ENCODE assay signal across 8 mouse cellular contexts in the genomic region with DNA sequence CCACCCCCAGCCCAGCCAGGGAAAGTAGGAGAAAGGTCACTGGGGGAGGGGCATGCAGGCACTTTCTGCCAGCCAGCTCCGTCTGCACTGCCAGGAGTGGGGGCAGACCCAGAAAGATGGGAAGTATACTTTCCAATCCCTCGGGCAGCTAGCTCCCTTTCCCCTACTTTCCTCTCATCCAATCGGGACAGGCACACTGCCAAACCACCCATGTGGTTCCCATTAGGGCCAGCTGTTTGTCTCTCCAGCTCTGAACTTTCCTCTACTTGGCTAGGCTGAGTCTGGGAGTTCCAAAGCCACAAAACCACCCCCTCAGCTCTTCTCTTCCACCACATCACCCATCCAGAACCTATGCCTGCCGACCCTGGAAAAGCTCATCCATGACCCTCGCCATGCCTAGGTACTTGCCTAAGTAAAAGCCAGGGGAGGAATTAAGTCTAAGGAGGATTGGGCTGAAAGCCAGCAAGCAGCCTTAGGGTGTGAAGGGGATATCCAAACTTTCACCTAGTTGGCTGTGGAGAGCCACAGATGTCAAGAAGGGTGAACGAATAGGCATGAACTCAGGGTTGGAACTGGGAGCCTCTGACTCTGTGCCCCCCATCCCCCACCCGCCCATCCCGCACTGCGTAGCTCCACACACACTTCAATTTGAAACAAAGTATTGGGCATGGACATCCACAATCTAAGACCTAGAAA. TPM values are rescaled to one million over a fixed set of nuclear protein-coding genes. Genes with fewer than 3 reads are reported as not detected.
A peak's percentile ranks its signal among the peaks of the same experiment; 100 is the strongest.
DNase-seq lines count a peak whose midpoint lies in the region; ATAC-seq and TF ChIP-seq lines count a peak whose summit lies in the region.

No protein-coding gene starts in this region.

- peak overlapping the region; percentile 87 for H3K27ac ChIP-seq in forebrain, embryonic 10.5 days
- peak overlapping the region; percentile 90 for H3K27ac ChIP-seq in heart, embryonic 13.5 days (replicated peaks)
- peak overlapping the region; percentile 82 for H3K27ac ChIP-seq in kidney, postnatal 0 days
- H3K27ac ChIP-seq in limb, embryonic 14.5 days (replicated peaks; ENCODE audit: low read depth, low read length), result peak overlapping the region; percentile 90
- no peak overlapping the region for H3K27ac ChIP-seq in neural tube, embryonic 12.5 days

- peak overlapping the region; percentile 37 for H3K9ac ChIP-seq in heart, embryonic 13.5 days
- 0 out of 2 replicates have a peak overlapping the region, but pooled peaks have one; percentile 28 for H3K9ac ChIP-seq in kidney, postnatal 0 days (ENCODE audit: low read depth, low read length)
- H3K9ac ChIP-seq in limb, embryonic 14.5 days (ENCODE audit: low read depth, low read length, severe bottlenecking), result peak overlapping the region; percentile 63
- no peak overlapping the region for H3K9ac ChIP-seq in neural tube, embryonic 12.5 days

- H3K4me3 ChIP-seq in forebrain, embryonic 10.5 days, result peak overlapping the region; percentile 62
- H3K4me3 ChIP-seq in heart, embryonic 13.5 days, result peak overlapping the region; percentile 54
- H3K4me3 ChIP-seq in kidney, postnatal 0 days (replicated peaks; ENCODE audit: low read depth, low read length), result no peak overlapping the region; the same call in 1 of the 2 replicates
- H3K4me3 ChIP-seq in limb, embryonic 14.5 days (replicated peaks; ENCODE audit: low read length), result peak overlapping the region; percentile 51
- H3K4me3 ChIP-seq in neural tube, embryonic 12.5 days, result no peak overlapping the region

- 52% methylated on average over 9 of the region's 9 CpGs for WGBS in forebrain, embryonic 10.5 days
- 36% methylated on average over 9 of the region's 9 CpGs for WGBS in heart, embryonic 13.5 days
- WGBS in kidney, postnatal 0 days, result 37% methylated on average over 9 of the region's 9 CpGs
- 15% methylated on average over 9 of the region's 9 CpGs for WGBS in limb, embryonic 14.5 days
- 64% methylated on average over 9 of the region's 9 CpGs for WGBS in neural tube, embryonic 12.5 days

- H3K4me1 ChIP-seq in forebrain, embryonic 10.5 days, result peaks cover 45% of the 10 kb centered on the region
- H3K4me1 ChIP-seq in heart, embryonic 13.5 days, result peaks cover 64% of the 10 kb centered on the region
- peaks cover 42% of the 10 kb centered on the region for H3K4me1 ChIP-seq in kidney, postnatal 0 days (replicated peaks; ENCODE audit: insufficient read depth, low read length)
- peaks cover 47% of the 10 kb centered on the region for H3K4me1 ChIP-seq in limb, embryonic 14.5 days (ENCODE audit: control insufficient read depth, insufficient read depth, low read length)
- peaks cover 17% of the 10 kb centered on the region for H3K4me1 ChIP-seq in neural tube, embryonic 12.5 days

- no peak for TF ChIP-seq POLR2A in limb, embryonic 14.5 days (IDR thresholded peaks at IDR 0.05; ENCODE audit: borderline replicate concordance, extremely low read depth, insufficient read depth, insufficient read length)

- H3K27me3 ChIP-seq in forebrain, embryonic 10.5 days (ENCODE audit: poor library complexity, severe bottlenecking), result peaks cover 18% of the 10 kb centered on the region
- H3K27me3 ChIP-seq in heart, embryonic 13.5 days (replicated peaks), result peaks cover 5% of the 10 kb centered on the region
- no peaks in the 10 kb centered on the region for H3K27me3 ChIP-seq in kidney, postnatal 0 days (ENCODE audit: insufficient read depth, low read length)
- H3K27me3 ChIP-seq in limb, embryonic 14.5 days (ENCODE audit: control insufficient read depth, insufficient read depth, low read length), result no peaks in the 10 kb centered on the region
- H3K27me3 ChIP-seq in neural tube, embryonic 12.5 days (replicated peaks), result 0 out of 2 replicates have a peak, but pooled peaks cover 5% of the 10 kb centered on the region

- H3K36me3 ChIP-seq in forebrain, embryonic 10.5 days (replicated peaks), result peaks cover 44% of the 10 kb centered on the region
- peaks cover 35% of the 10 kb centered on the region for H3K36me3 ChIP-seq in heart, embryonic 13.5 days
- H3K36me3 ChIP-seq in kidney, postnatal 0 days (ENCODE audit: insufficient read depth, low read length), result peaks cover 7% of the 10 kb centered on the region
- H3K36me3 ChIP-seq in limb, embryonic 14.5 days (ENCODE audit: control insufficient read depth, insufficient read depth, low read length), result peaks cover 42% of the 10 kb centered on the region
- H3K36me3 ChIP-seq in neural tube, embryonic 12.5 days, result peaks cover 5% of the 10 kb centered on the region; the same call in 1 of the 2 replicates

- no peak for TF ChIP-seq CTCF in kidney, postnatal 0 days (IDR thresholded peaks at IDR 0.05; ENCODE audit: low read depth)

- no peaks in the 10 kb centered on the region for H3K9me3 ChIP-seq in forebrain, embryonic 10.5 days
- H3K9me3 ChIP-seq in heart, embryonic 13.5 days, result no peaks in the 10 kb centered on the region
- H3K9me3 ChIP-seq in kidney, postnatal 0 days (replicated peaks; ENCODE audit: low read length), result no peaks in the 10 kb centered on the region
- no peaks in the 10 kb centered on the region for H3K9me3 ChIP-seq in limb, embryonic 14.5 days (ENCODE audit: control insufficient read depth, low read length)
- H3K9me3 ChIP-seq in neural tube, embryonic 12.5 days, result no peaks in the 10 kb centered on the region

- peak; percentile 26 to 28 for DNase-seq in thymus, adult 18-20 months
- DNase-seq in thymus, postnatal 25 days, result no peak
- peak; percentile 67 for DNase-seq in forebrain, embryonic 10.5 days (ENCODE audit: extremely low spot score, low spot score)
- DNase-seq in kidney, postnatal 0 days (ENCODE audit: low spot score), result peak; percentile 92
- peak; percentile 96 for DNase-seq in limb, embryonic 14.5 days (ENCODE audit: low spot score)
- peak; percentile 70 for DNase-seq in urinary bladder, postnatal 10 days (ENCODE audit: low spot score)

- H3K4me2 ChIP-seq in heart, embryonic 13.5 days, result peak overlapping the region; percentile 79
- H3K4me2 ChIP-seq in kidney, postnatal 0 days (ENCODE audit: low read length), result peak overlapping the region; percentile 81
- H3K4me2 ChIP-seq in limb, embryonic 14.5 days (replicated peaks; ENCODE audit: low read depth, low read length, severe bottlenecking), result peak overlapping the region; percentile 80
- H3K4me2 ChIP-seq in neural tube, embryonic 12.5 days (replicated peaks), result peak overlapping the region; percentile 88

- peak; percentile 78 for ATAC-seq in heart, embryonic 13.5 days (ENCODE audit: extremely low read depth, insufficient number of reproducible peaks, low FRiP score, low TSS enrichment)
- peak; percentile 88 for ATAC-seq in kidney, postnatal 0 days (replicated peaks; ENCODE audit: low FRiP score, low read depth)
- peak; percentile 91 for ATAC-seq in limb, embryonic 14.5 days (ENCODE audit: low FRiP score, low read depth)
- 0 out of 2 replicates have a peak, but pooled peaks have one; percentile 29 for ATAC-seq in neural tube, embryonic 12.5 days (ENCODE audit: low FRiP score, low read depth)

RNA-seq across cellular contexts. Expression of gene Angptl4, which starts 2.2 kb away (rescaled TPM):
- polyA plus RNA-seq in forebrain, embryonic 10.5 days (2016; fragmentation: Nextera tagmentation; extraction: Ambion mirVana), result 21.4 and 22.4 TPM in 2 replicates
- 17.0 and 17.8 TPM in 2 replicates for polyA plus RNA-seq in heart, embryonic 13.5 days (2015; fragmentation: Nextera tagmentation; extraction: Ambion mirVana)
- polyA plus RNA-seq in kidney, postnatal 0 days (2015; fragmentation: Nextera tagmentation; extraction: Ambion mirVana), result 51.4 and 58.9 TPM in 2 replicates
- 29.7 and 32.6 TPM in 2 replicates for polyA plus RNA-seq in limb, embryonic 14.5 days (2012; rRNA removed)
- 44.2 and 61.1 TPM in 2 replicates for polyA plus RNA-seq in limb, embryonic 14.5 days (2014; fragmentation: Nextera tagmentation; extraction: Ambion mirVana)
- 17.7 TPM in 2 replicates for polyA plus RNA-seq in neural tube, embryonic 12.5 days (2016; fragmentation: Nextera tagmentation; extraction: Ambion mirVana)

RNA-seq across cellular contexts. Expression of gene Rab11b, which starts 19.1 kb away (rescaled TPM):
- polyA plus RNA-seq in forebrain, embryonic 10.5 days (2016; fragmentation: Nextera tagmentation; extraction: Ambion mirVana), result 338 and 346 TPM in 2 replicates
- polyA plus RNA-seq in heart, embryonic 13.5 days (2015; fragmentation: Nextera tagmentation; extraction: Ambion mirVana), result 318 and 325 TPM in 2 replicates
- 207 and 216 TPM in 2 replicates for polyA plus RNA-seq in kidney, postnatal 0 days (2015; fragmentation: Nextera tagmentation; extraction: Ambion mirVana)
- polyA plus RNA-seq in limb, embryonic 14.5 days (2012; rRNA removed), result 312 and 394 TPM in 2 replicates
- polyA plus RNA-seq in limb, embryonic 14.5 days (2014; fragmentation: Nextera tagmentation; extraction: Ambion mirVana), result 192 and 221 TPM in 2 replicates
- polyA plus RNA-seq in neural tube, embryonic 12.5 days (2016; fragmentation: Nextera tagmentation; extraction: Ambion mirVana), result 412 and 463 TPM in 2 replicates

RNA-seq across cellular contexts. Expression of gene Kank3, which starts 30.9 kb away (rescaled TPM):
- 22.7 and 27.9 TPM in 2 replicates for polyA plus RNA-seq in forebrain, embryonic 10.5 days (2016; fragmentation: Nextera tagmentation; extraction: Ambion mirVana)
- 40.0 and 47.0 TPM in 2 replicates for polyA plus RNA-seq in heart, embryonic 13.5 days (2015; fragmentation: Nextera tagmentation; extraction: Ambion mirVana)
- 57.5 and 70.4 TPM in 2 replicates for polyA plus RNA-seq in kidney, postnatal 0 days (2015; fragmentation: Nextera tagmentation; extraction: Ambion mirVana)
- polyA plus RNA-seq in limb, embryonic 14.5 days (2012; rRNA removed), result 45.3 and 52.3 TPM in 2 replicates
- polyA plus RNA-seq in limb, embryonic 14.5 days (2014; fragmentation: Nextera tagmentation; extraction: Ambion mirVana), result 31.1 and 32.1 TPM in 2 replicates
- 31.5 and 32.3 TPM in 2 replicates for polyA plus RNA-seq in neural tube, embryonic 12.5 days (2016; fragmentation: Nextera tagmentation; extraction: Ambion mirVana)

RNA-seq across cellular contexts. Expression of gene Rps28, which starts 44.9 kb away (rescaled TPM):
- 848 and 864 TPM in 2 replicates for polyA plus RNA-seq in forebrain, embryonic 10.5 days (2016; fragmentation: Nextera tagmentation; extraction: Ambion mirVana)
- polyA plus RNA-seq in heart, embryonic 13.5 days (2015; fragmentation: Nextera tagmentation; extraction: Ambion mirVana), result 570 and 648 TPM in 2 replicates
- 1,262 and 1,465 TPM in 2 replicates for polyA plus RNA-seq in kidney, postnatal 0 days (2015; fragmentation: Nextera tagmentation; extraction: Ambion mirVana)
- 1,470 and 1,488 TPM in 2 replicates for polyA plus RNA-seq in limb, embryonic 14.5 days (2012; rRNA removed)
- polyA plus RNA-seq in limb, embryonic 14.5 days (2014; fragmentation: Nextera tagmentation; extraction: Ambion mirVana), result 1,253 and 1,319 TPM in 2 replicates
- 672 and 679 TPM in 2 replicates for polyA plus RNA-seq in neural tube, embryonic 12.5 days (2016; fragmentation: Nextera tagmentation; extraction: Ambion mirVana)

RNA-seq across cellular contexts. Expression of gene Ndufa7, which starts 45.0 kb away (rescaled TPM):
- polyA plus RNA-seq in forebrain, embryonic 10.5 days (2016; fragmentation: Nextera tagmentation; extraction: Ambion mirVana), result 439 and 441 TPM in 2 replicates
- 527 and 576 TPM in 2 replicates for polyA plus RNA-seq in heart, embryonic 13.5 days (2015; fragmentation: Nextera tagmentation; extraction: Ambion mirVana)
- polyA plus RNA-seq in kidney, postnatal 0 days (2015; fragmentation: Nextera tagmentation; extraction: Ambion mirVana), result 574 and 620 TPM in 2 replicates
- 302 and 363 TPM in 2 replicates for polyA plus RNA-seq in limb, embryonic 14.5 days (2012; rRNA removed)
- polyA plus RNA-seq in limb, embryonic 14.5 days (2014; fragmentation: Nextera tagmentation; extraction: Ambion mirVana), result 505 and 530 TPM in 2 replicates
- polyA plus RNA-seq in neural tube, embryonic 12.5 days (2016; fragmentation: Nextera tagmentation; extraction: Ambion mirVana), result 458 and 461 TPM in 2 replicates

Comparison
In these comparisons a context has a peak if more than half of its experiments do, and no peak if none do; other contexts are left out.
1. H3K4me3 ChIP-seq: peak in forebrain, embryonic 10.5 days (single experiment), heart, embryonic 13.5 days (single experiment) and limb, embryonic 14.5 days (single experiment); none in kidney, postnatal 0 days (single experiment) and neural tube, embryonic 12.5 days (single experiment).
2. ATAC-seq: peak in every context shown above with its lines; median percentile 91 in limb, embryonic 14.5 days; 88 in kidney, postnatal 0 days; 78 in heart, embryonic 13.5 days; 29 in neural tube, embryonic 12.5 days.
3. Peak in every context shown above with its lines, with median percentiles within 50 percentile points of each other: H3K4me2 ChIP-seq.